Mouse (Mus musculus) bone marrow macrophage, adult 2 months (primary cell): ENCODE results near the gene Nr4a3.

Experiments used
- CTCF ChIP-seq: IDR thresholded peaks from 2 replicates; pipeline ENCODE4 v1.5.1; 2012; ENCODE audit warnings: low read depth, mild to moderate bottlenecking, low read length, moderate library complexity
- POLR2A ChIP-seq: IDR thresholded peaks from 2 replicates; pipeline ENCODE4 v1.6.1; 2012; ENCODE audit warnings: mild to moderate bottlenecking, low read depth, low read length, borderline replicate concordance

- TF ChIP-seq CTCF: no peak
- no peak for TF ChIP-seq POLR2A
Measured at GRCm38 (mm10) chr4:48074451-48075240, 29.7 kb downstream of the Nr4a3 start.
